In the genomic region with DNA sequence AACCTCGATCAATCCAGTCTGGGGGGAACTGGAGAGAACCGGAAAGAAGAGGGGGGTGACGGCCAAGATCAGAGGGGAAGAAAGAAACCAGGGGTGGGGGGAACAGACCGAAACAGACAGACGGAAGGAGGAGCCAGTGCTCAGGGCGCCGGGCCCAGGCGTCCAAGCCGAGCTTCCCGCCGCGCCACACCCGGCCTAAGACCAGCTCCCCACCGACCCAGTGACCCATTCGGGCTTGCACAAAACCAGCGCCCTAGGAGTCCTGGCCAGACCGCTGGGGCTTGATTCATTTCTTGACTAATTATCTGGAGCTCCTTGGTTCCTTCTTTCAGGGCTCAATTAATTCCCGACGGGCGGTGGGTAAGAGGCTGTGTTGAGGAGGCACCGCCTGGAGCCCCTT, we compare ENCODE assay signal across 16 mouse cellular contexts. TPM values are rescaled to one million over a fixed set of nuclear protein-coding genes. Genes with fewer than 3 reads are reported as not detected.
DNase-seq lines count a peak whose midpoint lies in the region; ATAC-seq and TF ChIP-seq lines count a peak whose summit lies in the region.
"Had no signal": no experiment of that assay in that cellular context is flagged by ENCODE, and none has a peak within 500 bp of the region (broad histone marks: within the 10 kb centered on the region; RNA-seq: fewer than 3 reads in every experiment).

No protein-coding gene starts in this region.

- H3K4me1 ChIP-seq in heart, embryonic 11.5 days (ENCODE audit: control insufficient read depth, insufficient read depth, low read length): no peaks in the 10 kb centered on the region; the same call in 1 of the 2 replicates
- peaks cover 3% of the 10 kb centered on the region; the same call in 1 of the 2 replicates for H3K4me1 ChIP-seq in lung, postnatal 0 days (ENCODE audit: insufficient read depth, low read depth, low read length)
- peaks cover 24% of the 10 kb centered on the region for H3K4me1 ChIP-seq in embryonic facial prominence, embryonic 13.5 days
- peaks cover 4% of the 10 kb centered on the region for H3K4me1 ChIP-seq in neural tube, embryonic 12.5 days

- no peak overlapping the region for H3K9ac ChIP-seq in heart, embryonic 11.5 days (ENCODE audit: low read depth, low read length)
- H3K9ac ChIP-seq in lung, postnatal 0 days (replicated peaks; ENCODE audit: low read depth): no peak overlapping the region
- H3K9ac ChIP-seq in embryonic facial prominence, embryonic 13.5 days: 0 out of 2 replicates have a peak overlapping the region, but pooled peaks have one; percentile 32
- no peak overlapping the region for H3K9ac ChIP-seq in neural tube, embryonic 12.5 days
- H3K9ac ChIP-seq: forebrain, postnatal 0 days had no signal

- WGBS in heart, embryonic 11.5 days (ENCODE audit: insufficient replicate concordance): 2% methylated on average over 21 of the region's 21 CpGs
- WGBS in lung, postnatal 0 days: 26% methylated on average over 19 of the region's 21 CpGs
- WGBS in embryonic facial prominence, embryonic 13.5 days: 11% methylated on average over 21 of the region's 21 CpGs
- 1% methylated on average over 21 of the region's 21 CpGs for WGBS in neural tube, embryonic 12.5 days

- H3K9me3 ChIP-seq in heart, embryonic 11.5 days (replicated peaks; ENCODE audit: control insufficient read depth, low read length): no peaks in the 10 kb centered on the region
- H3K9me3 ChIP-seq in lung, postnatal 0 days (ENCODE audit: low read length): no peaks in the 10 kb centered on the region
- no peaks in the 10 kb centered on the region for H3K9me3 ChIP-seq in embryonic facial prominence, embryonic 13.5 days
- H3K9me3 ChIP-seq in neural tube, embryonic 12.5 days: no peaks in the 10 kb centered on the region

- TF ChIP-seq EP300 in lung, postnatal 0 days (IDR thresholded peaks at IDR 0.05): no peak

- H3K4me3 ChIP-seq in heart, embryonic 11.5 days (ENCODE audit: low read depth, low read length): peak overlapping the region; percentile 10; the same call in 1 of the 2 replicates
- H3K4me3 ChIP-seq in lung, postnatal 0 days (ENCODE audit: low read depth, low read length): no peak overlapping the region
- no peak overlapping the region for H3K4me3 ChIP-seq in embryonic facial prominence, embryonic 13.5 days
- H3K4me3 ChIP-seq in neural tube, embryonic 12.5 days: no peak overlapping the region
- H3K4me3 ChIP-seq: myocyte had no signal

- no peak for DNase-seq in heart, adult 8-10 months (ENCODE audit: low spot score)
- DNase-seq in lung, postnatal 0 days (ENCODE audit: low spot score): peak; percentile 22
- no peak for DNase-seq in lung, postnatal 25 days (ENCODE audit: low spot score)
- no peak for DNase-seq in adrenal gland, postnatal 14 days
- no peak for DNase-seq in left cerebral cortex, postnatal 36 days (ENCODE audit: low spot score in 2 of 2)
- DNase-seq: cerebellum, adult 11 months; cerebellum, postnatal 36 days; forebrain, postnatal 0 days; gastrocnemius, postnatal 10 days; kidney, postnatal 10 days; left cerebral cortex, postnatal 4 days had no signal

- intact Hi-C loops in left cerebral cortex, postnatal 36 days (cut with DNase I): no loop called here

- no peak for ATAC-seq in heart, embryonic 11.5 days (replicated peaks; ENCODE audit: insufficient number of reproducible peaks, low FRiP score, low TSS enrichment)
- peak; percentile 35; the same call in 1 of the 2 replicates for ATAC-seq in lung, postnatal 0 days
- ATAC-seq in embryonic facial prominence, embryonic 13.5 days (ENCODE audit: insufficient number of reproducible peaks, insufficient read depth, low FRiP score, low TSS enrichment, low read depth): no peak
- no peak for ATAC-seq in neural tube, embryonic 12.5 days (ENCODE audit: low FRiP score, low read depth)
- ATAC-seq: forebrain, postnatal 0 days had no signal

- no peaks in the 10 kb centered on the region for H3K36me3 ChIP-seq in heart, embryonic 11.5 days (ENCODE audit: control insufficient read depth, insufficient read depth, low read length)
- no peaks in the 10 kb centered on the region for H3K36me3 ChIP-seq in lung, postnatal 0 days (ENCODE audit: insufficient read depth, low read length)
- H3K36me3 ChIP-seq in embryonic facial prominence, embryonic 13.5 days: 0 out of 2 replicates have a peak, but pooled peaks cover 8% of the 10 kb centered on the region
- no peaks in the 10 kb centered on the region for H3K36me3 ChIP-seq in neural tube, embryonic 12.5 days

- no peak for TF ChIP-seq CTCF in lung, postnatal 0 days (IDR thresholded peaks at IDR 0.05)

- H3K4me2 ChIP-seq in heart, embryonic 11.5 days: no peak overlapping the region; the same call in 1 of the 2 replicates
- H3K4me2 ChIP-seq in lung, postnatal 0 days (replicated peaks; ENCODE audit: low read depth, low read length): peak overlapping the region; percentile 22; the same call in 1 of the 2 replicates
- H3K4me2 ChIP-seq in embryonic facial prominence, embryonic 13.5 days: peak overlapping the region; percentile 26
- H3K4me2 ChIP-seq in neural tube, embryonic 12.5 days (replicated peaks): 0 out of 2 replicates have a peak overlapping the region, but pooled peaks have one; percentile 18
- H3K4me2 ChIP-seq: midbrain, embryonic 11.5 days had no signal

- no peak overlapping the region for H3K27ac ChIP-seq in heart, embryonic 11.5 days (ENCODE audit: low read depth, low read length)
- H3K27ac ChIP-seq in lung, postnatal 0 days (ENCODE audit: low read length): no peak overlapping the region
- no peak overlapping the region for H3K27ac ChIP-seq in embryonic facial prominence, embryonic 13.5 days
- H3K27ac ChIP-seq in neural tube, embryonic 12.5 days: no peak overlapping the region

- peaks cover 92% of the 10 kb centered on the region for H3K27me3 ChIP-seq in heart, embryonic 11.5 days (ENCODE audit: control insufficient read depth, insufficient read depth, low read length)
- H3K27me3 ChIP-seq in lung, postnatal 0 days (replicated peaks; ENCODE audit: insufficient read depth, low read length): peaks cover 24% of the 10 kb centered on the region; the same call in 1 of the 2 replicates
- peaks cover 66% of the 10 kb centered on the region for H3K27me3 ChIP-seq in embryonic facial prominence, embryonic 13.5 days
- peaks cover 88% of the 10 kb centered on the region for H3K27me3 ChIP-seq in neural tube, embryonic 12.5 days (replicated peaks)

RNA-seq across cellular contexts. Expression of gene Tbx3, which starts 13.6 kb away (rescaled TPM):
- polyA plus RNA-seq in heart, embryonic 11.5 days (2014; fragmentation: Nextera tagmentation; extraction: Ambion mirVana): 12.8 and 14.5 TPM in 2 replicates
- total RNA-seq in heart, adult 8-10 months (2022): 10 to 100 TPM in 3 of 4 experiments, 1 to 10 TPM in 1; 8.9 to 12.7 (median 10.2) TPM
- polyA plus RNA-seq in lung, postnatal 0 days (2015; fragmentation: Nextera tagmentation; extraction: Ambion mirVana): 44.7 and 54.8 TPM in 2 replicates
- 63.4 and 67.0 TPM in 2 replicates for polyA plus RNA-seq in embryonic facial prominence, embryonic 13.5 days (2015; fragmentation: Nextera tagmentation; extraction: Ambion mirVana)
- 8.6 and 11.0 TPM in 2 replicates for polyA plus RNA-seq in neural tube, embryonic 12.5 days (2016; fragmentation: Nextera tagmentation; extraction: Ambion mirVana)
- 176 and 177 TPM in 2 replicates for total RNA-seq in adrenal gland, postnatal 14 days (2021)
- 1 to 10 TPM; 4.3 to 4.9 TPM for total RNA-seq in left cerebral cortex, postnatal 36 days (2021)
